20 mouse cellular contexts compared by ENCODE assay signal in the genomic region with DNA sequence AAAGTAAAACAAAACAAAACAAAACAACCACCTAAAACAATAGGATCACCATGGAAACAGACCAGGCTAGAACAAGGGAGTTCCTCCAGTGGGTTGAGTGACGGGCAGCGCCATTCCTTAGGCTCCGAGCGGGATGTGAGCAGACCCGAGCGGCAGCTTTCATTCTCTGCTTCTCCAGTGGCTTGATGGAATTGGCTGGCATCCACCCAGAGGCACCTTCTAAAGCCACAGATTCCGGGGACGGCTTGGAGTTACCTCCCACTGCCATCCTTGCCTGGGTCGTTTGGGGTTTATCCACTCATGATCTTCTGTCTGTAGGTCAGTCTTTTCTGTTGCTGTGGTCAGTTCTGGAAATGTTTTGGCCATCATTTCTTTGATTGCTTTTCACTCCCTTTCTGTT. TPM values are rescaled to one million over a fixed set of nuclear protein-coding genes. Genes with fewer than 3 reads are reported as not detected.
A peak's percentile ranks its signal among the peaks of the same experiment; 100 is the strongest.
DNase-seq lines count a peak whose midpoint lies in the region; ATAC-seq and TF ChIP-seq lines count a peak whose summit lies in the region.
"Had no signal": no experiment of that assay in that cellular context is flagged by ENCODE, and none has a peak within 500 bp of the region (broad histone marks: within the 10 kb centered on the region; RNA-seq: fewer than 3 reads in every experiment).

No protein-coding gene starts in this region.

- H3K27me3 ChIP-seq in heart, adult 2 months (ENCODE audit: control insufficient read depth, insufficient read depth, low read length): no peaks in the 10 kb centered on the region
- H3K27me3 ChIP-seq in midbrain, embryonic 13.5 days: no peaks in the 10 kb centered on the region
- no peaks in the 10 kb centered on the region for H3K27me3 ChIP-seq in midbrain, embryonic 11.5 days (ENCODE audit: control insufficient read depth, insufficient read depth, low read length)
- no peaks in the 10 kb centered on the region for H3K27me3 ChIP-seq in stomach, embryonic 16.5 days (ENCODE audit: control insufficient read depth, insufficient read depth, low read length)
- H3K27me3 ChIP-seq: limb, embryonic 12.5 days; liver, embryonic 12.5 days; neural tube, embryonic 13.5 days had no signal

- no peak for TF ChIP-seq POLR2A in heart, adult 2 months (IDR thresholded peaks at IDR 0.05; ENCODE audit: insufficient read depth, low read depth, low read length)

- no peak overlapping the region for H3K4me2 ChIP-seq in midbrain, embryonic 13.5 days (replicated peaks)
- H3K4me2 ChIP-seq in midbrain, embryonic 11.5 days: no peak overlapping the region
- no peak overlapping the region for H3K4me2 ChIP-seq in stomach, embryonic 16.5 days (ENCODE audit: low read depth, low read length)
- H3K4me2 ChIP-seq: limb, embryonic 12.5 days; liver, embryonic 12.5 days; neural tube, embryonic 13.5 days had no signal

- H3K79me2 ChIP-seq in heart, adult 2 months (replicated peaks; ENCODE audit: control insufficient read depth, insufficient read depth, low read length): peaks cover 10% of the 10 kb centered on the region

- TF ChIP-seq CTCF in heart, adult 2 months (IDR thresholded peaks at IDR 0.05): no peak

- no peaks in the 10 kb centered on the region for H3K9me3 ChIP-seq in midbrain, embryonic 13.5 days
- no peaks in the 10 kb centered on the region for H3K9me3 ChIP-seq in midbrain, embryonic 11.5 days (ENCODE audit: control insufficient read depth, low read length)
- H3K9me3 ChIP-seq in stomach, embryonic 16.5 days (replicated peaks; ENCODE audit: control insufficient read depth, low read length): no peaks in the 10 kb centered on the region
- H3K9me3 ChIP-seq: limb, embryonic 12.5 days; liver, embryonic 12.5 days; neural tube, embryonic 13.5 days had no signal

- no peak for TF ChIP-seq EP300 in heart, adult 2 months (IDR thresholded peaks at IDR 0.05; ENCODE audit: insufficient read depth, low read depth, low read length)

- no peaks in the 10 kb centered on the region for H3K36me3 ChIP-seq in heart, adult 2 months (ENCODE audit: control insufficient read depth, insufficient read depth, low read length)
- H3K36me3 ChIP-seq in midbrain, embryonic 13.5 days: peaks cover 22% of the 10 kb centered on the region
- no peaks in the 10 kb centered on the region for H3K36me3 ChIP-seq in midbrain, embryonic 11.5 days (ENCODE audit: control insufficient read depth, insufficient read depth, low read length)
- no peaks in the 10 kb centered on the region for H3K36me3 ChIP-seq in stomach, embryonic 16.5 days (ENCODE audit: control insufficient read depth, insufficient read depth, low read length)

- ATAC-seq in midbrain, embryonic 13.5 days: no peak
- ATAC-seq in midbrain, embryonic 11.5 days (ENCODE audit: low FRiP score): no peak
- ATAC-seq in stomach, embryonic 16.5 days (ENCODE audit: insufficient read depth, low FRiP score): no peak
- ATAC-seq: forebrain, embryonic 16.5 days; hindbrain, embryonic 16.5 days; liver, embryonic 12.5 days had no signal

- 54% methylated on average over 9 of the region's 9 CpGs for WGBS in heart, adult 2 months
- WGBS in midbrain, embryonic 13.5 days: 78% methylated on average over 9 of the region's 9 CpGs
- 86% methylated on average over 9 of the region's 9 CpGs for WGBS in midbrain, embryonic 11.5 days
- 86% methylated on average over 9 of the region's 9 CpGs for WGBS in stomach, embryonic 16.5 days

- intact Hi-C loops in heart, adult 2 months (cut with DNase I): no loop called here
- intact Hi-C loops in heart, postnatal 14 days (cut with DNase I): no loop called here

- peak overlapping the region; percentile 3; the same call in 1 of the 2 replicates for H3K27ac ChIP-seq in heart, adult 2 months
- H3K27ac ChIP-seq in midbrain, embryonic 13.5 days: 0 out of 2 replicates have a peak overlapping the region, but pooled peaks have one; percentile 37
- no peak overlapping the region for H3K27ac ChIP-seq in midbrain, embryonic 11.5 days (ENCODE audit: low read depth, low read length)
- peak overlapping the region; percentile 17; the same call in 1 of the 2 replicates for H3K27ac ChIP-seq in stomach, embryonic 16.5 days (ENCODE audit: low read length)
- H3K27ac ChIP-seq: limb, embryonic 12.5 days; liver, embryonic 12.5 days; neural tube, embryonic 13.5 days had no signal

- no peak for DNase-seq in heart, adult 2 months
- DNase-seq in heart, postnatal 14 days: no peak
- peak; percentile 46 for DNase-seq in kidney, adult 18-20 months
- DNase-seq in kidney, postnatal 10 days: no peak
- DNase-seq in midbrain, embryonic 11.5 days (ENCODE audit: low spot score, missing footprints): no peak
- no peak for DNase-seq in spleen, adult 18-20 months
- DNase-seq: B cell, adult 2 months; cerebellum, adult 8-10 months; lung, adult 2 months; lung, postnatal 36 days; right cerebral cortex, adult 18-20 months; thymus, adult 18-20 months; thymus, postnatal 4 days had no signal

- no peak overlapping the region for H3K9ac ChIP-seq in heart, adult 2 months (ENCODE audit: low read depth, low read length)
- no peak overlapping the region for H3K9ac ChIP-seq in midbrain, embryonic 13.5 days (replicated peaks)
- H3K9ac ChIP-seq in midbrain, embryonic 11.5 days (ENCODE audit: low read length): no peak overlapping the region
- no peak overlapping the region for H3K9ac ChIP-seq in stomach, embryonic 16.5 days (ENCODE audit: low read length)
- H3K9ac ChIP-seq: limb, embryonic 12.5 days; liver, embryonic 12.5 days; neural tube, embryonic 13.5 days had no signal

- H3K4me3 ChIP-seq in heart, adult 2 months: no peak overlapping the region
- no peak overlapping the region for H3K4me3 ChIP-seq in midbrain, embryonic 13.5 days (replicated peaks)
- H3K4me3 ChIP-seq in midbrain, embryonic 11.5 days (ENCODE audit: low read depth, low read length): no peak overlapping the region
- no peak overlapping the region for H3K4me3 ChIP-seq in stomach, embryonic 16.5 days (replicated peaks; ENCODE audit: low read length)
- H3K4me3 ChIP-seq: limb, embryonic 12.5 days; liver, embryonic 12.5 days; neural tube, embryonic 13.5 days had no signal

- peaks cover 22% of the 10 kb centered on the region for H3K4me1 ChIP-seq in heart, adult 2 months (ENCODE audit: control insufficient read depth, insufficient read depth, low read length)
- H3K4me1 ChIP-seq in midbrain, embryonic 13.5 days (replicated peaks): peaks cover 49% of the 10 kb centered on the region
- H3K4me1 ChIP-seq in midbrain, embryonic 11.5 days (ENCODE audit: control insufficient read depth, insufficient read depth, low read length): peaks cover 11% of the 10 kb centered on the region
- H3K4me1 ChIP-seq in stomach, embryonic 16.5 days (ENCODE audit: control insufficient read depth, insufficient read depth, low read length): peaks cover 29% of the 10 kb centered on the region

RNA-seq across cellular contexts. Expression of gene Foxk1, which starts 19.6 kb away (rescaled TPM):
- total RNA-seq in heart, adult 2 months (2021): 10 to 100 TPM; 13.2 to 13.8 TPM
- 9.2 and 9.5 TPM in 2 replicates for polyA plus RNA-seq in heart, adult 2 months (2012; rRNA removed)
- total RNA-seq in heart, postnatal 14 days (2021): 10 to 100 TPM; 16.7 to 17.5 TPM
- 4.8 and 5.1 TPM in 2 replicates for polyA plus RNA-seq in midbrain, embryonic 13.5 days (2015; fragmentation: Nextera tagmentation; extraction: Ambion mirVana)
- 4.0 and 4.2 TPM in 2 replicates for polyA plus RNA-seq in midbrain, embryonic 11.5 days (2014; fragmentation: Nextera tagmentation; extraction: Ambion mirVana)
- polyA plus RNA-seq in stomach, embryonic 16.5 days (2015; fragmentation: Nextera tagmentation; extraction: Ambion mirVana): 3.5 and 3.7 TPM in 2 replicates

RNA-seq across cellular contexts. Expression of gene Ap5z1, which starts 42.8 kb away (rescaled TPM):
- total RNA-seq in heart, adult 2 months (2021): 1 to 10 TPM; 5.4 to 6.4 TPM
- polyA plus RNA-seq in heart, adult 2 months (2012; rRNA removed): 13.0 and 23.6 TPM in 2 replicates
- 1 to 10 TPM; 5.9 to 8.7 TPM for total RNA-seq in heart, postnatal 14 days (2021)
- 14.3 and 14.8 TPM in 2 replicates for polyA plus RNA-seq in midbrain, embryonic 13.5 days (2015; fragmentation: Nextera tagmentation; extraction: Ambion mirVana)
- polyA plus RNA-seq in midbrain, embryonic 11.5 days (2014; fragmentation: Nextera tagmentation; extraction: Ambion mirVana): 8.8 and 10.5 TPM in 2 replicates
- 9.5 and 10.4 TPM in 2 replicates for polyA plus RNA-seq in stomach, embryonic 16.5 days (2015; fragmentation: Nextera tagmentation; extraction: Ambion mirVana)
